Mouse (Mus musculus) embryonic fibroblast, embryonic 13.5 days (primary cell): ENCODE measurements around the gene Serpinb6e. TPM values are rescaled to one million over a fixed set of nuclear protein-coding genes. Genes with fewer than 3 reads are reported as not detected.

ENCODE experiments used
- H3K27ac ChIP-seq: 2 replicates; pipeline ENCODE4 v1.5.1; 2012; ENCODE audit warnings: low read length, control low read depth, inconsistent platforms; ENCODE audit not compliant: insufficient read depth
- H3K4me1 ChIP-seq: 2 replicates; pipeline ENCODE4 v1.6.1; 2011; ENCODE audit warnings: low read length; ENCODE audit not compliant: control insufficient read depth, insufficient read depth
- H3K4me3 ChIP-seq: 2 replicates; pipeline ENCODE4 v1.5.1; 2011; ENCODE audit warnings: mild to moderate bottlenecking, control low read depth, low read length; ENCODE audit not compliant: insufficient read depth
- CTCF ChIP-seq: IDR thresholded peaks from 2 replicates; pipeline ENCODE4 v1.5.1; 2011; ENCODE audit warnings: mild to moderate bottlenecking, control low read depth, low read length, moderate library complexity, borderline replicate concordance; ENCODE audit not compliant: insufficient read depth
- POLR2A ChIP-seq: IDR thresholded peaks from 2 replicates; pipeline ENCODE4 v1.6.1; 2011; ENCODE audit warnings: low read depth, mild to moderate bottlenecking, control low read depth, low read length, moderate library complexity
- polyA plus RNA-seq: library from polyadenylated mRNA; stranded (reverse); fragments of >200 nt; gene quantifications from 2 replicates; pipeline ENCODE4 v1.2.4, GENCODE M21; 2011; ENCODE audit warnings: low read depth; ENCODE audit not compliant: missing spikeins, insufficient read length

Gene Serpinb6e
- polyA plus RNA-seq: not detected in 2 replicates

- Histone ChIP-seq H3K4me1 (no peaks in the 10 kb centered on the region), H3K27ac (no peak within 1 kb of the TSS), H3K4me3 (no peak within 1 kb of the TSS)
- TF ChIP-seq POLR2A: no peak
- no peak for TF ChIP-seq CTCF
Measured at GRCm38 (mm10) chr13:33843308-33843707, at the start of gene Serpinb6e. Gene Serpinb6e, minus strand, starts transcription at chr13:33843408.

GRCm38 (mm10) chr13:33830751-33831150 is 12.5 kb downstream of the Serpinb6e start:
- TF ChIP-seq POLR2A: no peak
- TF ChIP-seq CTCF: no peak
- H3K4me1 ChIP-seq: no peaks in the 10 kb centered on the region
- no peak overlapping the region for H3K4me3 ChIP-seq
- no peak overlapping the region for H3K27ac ChIP-seq

DNA sequence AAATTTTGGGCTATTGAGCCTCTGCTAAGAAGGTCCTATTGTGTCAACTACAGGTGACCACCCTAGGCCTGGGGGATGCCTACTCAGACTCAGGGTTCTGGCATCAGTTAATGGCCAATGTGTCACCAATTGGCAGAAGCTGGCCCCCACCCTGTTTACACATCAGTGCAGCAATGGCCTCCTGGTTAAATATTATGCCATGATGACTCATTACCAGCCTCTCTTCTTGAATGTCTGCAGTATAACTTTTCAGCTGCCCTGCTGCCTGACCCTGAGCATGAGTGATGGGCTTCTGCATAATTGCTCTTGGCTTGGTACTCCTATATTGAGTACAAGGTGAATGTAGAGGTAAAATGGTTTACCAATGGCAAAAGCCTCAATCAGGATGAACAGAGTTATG is 19.8 kb downstream of the Serpinb6e start:
- no peaks in the 10 kb centered on the region for H3K4me1 ChIP-seq
- H3K27ac ChIP-seq: no peak overlapping the region
- H3K4me3 ChIP-seq: no peak overlapping the region
- no peak for TF ChIP-seq POLR2A
- no peak for TF ChIP-seq CTCF

DNA sequence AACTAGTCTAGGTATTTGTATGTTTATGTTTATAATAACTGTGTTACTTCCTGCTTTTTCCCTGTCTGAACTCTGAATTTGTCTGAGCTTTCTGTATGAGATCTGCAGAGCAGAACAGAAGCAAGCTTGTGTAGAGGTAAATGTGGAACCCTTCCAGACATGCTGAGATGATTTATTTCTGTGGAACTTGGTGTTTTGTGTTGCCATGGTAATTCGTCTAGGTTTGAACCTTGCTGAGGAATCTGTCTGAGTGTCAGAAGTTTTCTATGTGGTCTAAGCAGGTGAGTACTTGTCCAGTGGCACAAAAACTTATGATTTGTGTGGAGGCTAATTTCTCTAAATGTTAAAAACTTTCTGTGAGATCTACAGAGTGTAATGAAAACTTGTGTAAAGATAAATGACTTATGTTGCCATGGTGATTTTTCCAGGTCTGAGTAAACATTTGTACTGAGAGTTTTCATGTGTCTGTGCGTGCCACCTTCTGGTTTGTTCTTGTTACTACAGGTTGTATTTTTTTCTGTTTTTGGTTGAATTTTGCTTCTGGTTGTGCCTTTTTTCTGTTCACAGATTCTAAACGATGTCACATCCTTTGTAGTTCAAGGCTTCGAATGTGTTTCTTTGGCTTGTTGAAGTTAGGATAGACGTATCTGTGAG is 21.6 kb downstream of the Serpinb6e start:
- TF ChIP-seq CTCF: no peak
- TF ChIP-seq POLR2A: no peak

More for the DNA sequence above, 21.6 kb downstream of the Serpinb6e start:
- Histone ChIP-seq H3K4me3 (no peak overlapping the region), H3K4me1 (no peaks in the 10 kb centered on the region), H3K27ac (no peak overlapping the region)

Other genes starting within 250 kb of the Serpinb6e start
- not detected in 2 replicates for gene Serpinb6d, start 182.0 kb downstream of the Serpinb6e start, polyA plus RNA-seq
- gene Serpinb6c, start 62.3 kb upstream of the Serpinb6e start, polyA plus RNA-seq: 0.53 TPM in 1 of 2 replicates, not detected in the other
- gene Nqo2, start 121.3 kb upstream of the Serpinb6e start, polyA plus RNA-seq: 20.9 and 22.2 TPM in 2 replicates
- gene Ripk1, start 159.0 kb upstream of the Serpinb6e start, polyA plus RNA-seq: 41.2 and 43.4 TPM in 2 replicates
- 299 and 405 TPM in 2 replicates for gene Serpinb6a, start 159.4 kb upstream of the Serpinb6e start, polyA plus RNA-seq
- 38.4 and 45.9 TPM in 2 replicates for gene Bphl, start 194.2 kb upstream of the Serpinb6e start, polyA plus RNA-seq
- gene Tubb2a, start 234.6 kb upstream of the Serpinb6e start, polyA plus RNA-seq: 137 and 139 TPM in 2 replicates